Mouse (Mus musculus): ENCODE measurements around the gene Hspa12b.

Gene Hspa12b

DNA sequence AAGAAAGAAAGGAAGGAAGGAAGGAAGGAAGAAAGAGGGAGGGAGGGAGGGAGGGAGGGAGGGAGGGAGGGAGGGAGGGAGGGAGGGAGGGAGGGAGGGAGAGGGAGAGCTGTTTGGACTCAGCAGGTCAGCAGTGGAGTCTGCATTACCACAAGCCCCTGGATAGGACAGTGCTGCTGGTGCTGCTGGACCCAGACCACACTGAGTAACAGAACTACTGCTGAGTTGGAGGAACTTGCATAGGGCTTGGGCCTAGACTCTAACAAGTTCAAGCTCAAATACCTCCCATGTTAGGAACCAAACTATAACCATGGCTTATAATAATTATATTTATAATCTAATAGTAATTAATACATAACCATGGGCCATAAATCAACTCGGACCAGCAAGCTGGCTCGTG lies 3.8 kb downstream of the Hspa12b start:
- DNase-seq, result no peak

DNA sequence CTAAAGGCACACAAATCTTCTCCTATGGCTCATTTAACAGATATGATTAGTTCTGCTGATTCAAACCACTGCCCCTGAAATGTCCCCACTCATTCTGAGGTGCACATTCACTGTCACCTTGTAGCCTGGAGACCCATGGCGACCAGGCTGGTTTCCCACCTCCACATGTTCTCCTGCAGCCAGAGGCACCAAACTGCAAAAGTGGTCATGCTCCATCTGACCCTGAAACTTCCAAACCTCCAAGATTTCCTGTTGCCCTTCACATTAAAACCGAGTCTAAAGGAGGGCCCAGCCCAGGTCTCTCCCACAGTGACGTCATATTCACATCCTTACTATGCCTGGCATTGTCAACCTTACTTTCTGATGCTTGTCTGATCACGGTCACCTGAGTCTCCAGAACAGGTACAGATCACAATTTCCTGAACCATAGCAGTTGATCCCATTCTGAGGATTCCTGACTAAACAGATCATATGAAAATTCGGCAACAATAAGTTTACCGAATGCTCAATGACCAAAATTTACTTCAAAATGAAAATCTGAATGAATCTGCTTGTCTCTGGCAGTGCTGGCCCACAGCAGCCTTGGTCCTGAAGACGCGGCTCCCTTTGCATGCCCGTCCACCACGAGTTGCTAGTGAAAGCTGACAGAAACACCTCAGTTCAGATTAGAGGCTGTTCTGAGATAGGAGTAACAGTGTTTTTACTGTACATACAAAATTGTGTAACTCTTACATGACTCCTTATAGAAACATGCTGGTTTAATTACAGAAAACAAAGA lies 5.2 kb downstream of the Hspa12b start:
- DNase-seq, result no peak

DNA sequence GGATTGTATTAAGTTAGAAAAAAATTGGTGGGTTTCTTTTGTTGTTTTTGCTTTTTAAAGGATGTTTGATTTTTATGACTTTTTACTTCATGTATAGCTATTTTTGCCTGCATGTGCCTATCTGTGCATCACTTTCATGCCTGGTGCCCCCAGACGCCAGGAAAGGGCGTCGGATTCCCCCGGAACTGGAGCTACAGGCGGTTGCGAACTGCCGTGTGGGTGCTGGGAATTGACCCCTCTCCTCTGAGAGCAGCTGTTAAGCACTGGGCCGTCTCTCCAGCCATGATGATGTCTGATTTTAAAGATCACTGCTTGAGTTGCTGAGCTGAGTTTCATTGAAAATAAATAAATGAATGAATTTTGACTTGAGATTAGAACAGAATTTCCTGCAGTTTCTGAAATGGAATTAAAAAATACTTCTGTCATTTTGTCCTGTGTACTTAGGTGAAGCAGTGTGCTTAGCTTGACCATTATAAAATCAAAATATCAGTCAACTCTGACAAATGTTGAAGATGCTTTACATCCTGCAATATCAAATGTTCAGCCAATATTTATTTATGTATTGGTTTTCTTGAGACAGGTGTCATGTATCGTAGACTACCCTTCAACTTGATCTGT lies 6.0 kb downstream of the Hspa12b start, which contains the start of gene Gm11037:
Gm11037 (plus strand) TSS at position 568 of the 618 bp plus-strand sequence.
- no peak for DNase-seq

DNA sequence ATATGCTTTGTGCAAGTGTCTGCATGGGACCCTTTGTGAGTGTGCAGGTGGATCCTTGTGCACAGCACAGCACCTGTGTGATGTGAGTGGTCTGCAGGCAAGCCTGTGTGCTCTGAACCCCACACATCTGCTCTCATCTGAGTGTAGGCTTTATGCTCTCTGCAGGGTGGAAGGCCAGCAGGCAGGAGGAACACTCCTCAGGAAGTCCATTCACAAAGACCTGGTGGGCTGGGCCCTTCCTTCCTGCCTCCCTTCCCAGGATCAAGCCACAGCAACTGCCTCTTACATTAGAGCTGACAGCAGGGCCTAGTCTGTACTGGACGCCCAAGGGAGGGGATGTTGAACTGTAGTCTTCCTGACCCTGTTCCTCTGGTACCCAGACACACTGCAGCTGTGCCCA lies 7.3 kb downstream of the Hspa12b start:
- no peak for DNase-seq

DNA sequence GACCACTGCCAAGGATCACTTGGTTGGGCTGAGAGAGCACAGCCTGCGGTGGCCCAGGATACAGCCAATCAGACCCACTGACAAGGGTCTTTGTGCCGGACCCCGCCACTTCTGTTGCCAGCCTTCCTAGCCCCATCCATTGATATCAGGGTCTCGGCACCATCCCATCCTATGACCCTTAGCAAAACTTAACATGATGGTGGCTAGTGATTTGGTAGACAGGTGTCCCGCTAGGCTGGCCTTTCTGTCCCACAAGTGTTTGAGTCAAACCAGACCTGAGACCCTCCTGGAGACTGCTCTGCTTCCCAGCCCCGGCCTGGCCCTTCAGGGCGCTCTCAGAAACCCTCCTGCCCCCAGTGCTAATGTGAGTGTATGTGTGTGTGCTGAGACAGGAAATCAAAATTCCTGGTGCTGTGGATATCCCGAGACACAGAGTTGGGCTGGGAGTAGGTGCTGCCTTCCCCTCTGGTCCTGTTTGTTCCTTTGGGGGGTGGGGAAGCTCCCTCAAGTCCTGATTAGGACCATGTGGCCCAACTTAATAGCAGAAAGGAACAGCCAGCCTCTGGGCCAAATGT lies 7.8 kb downstream of the Hspa12b start:
- DNase-seq, result no peak

DNA sequence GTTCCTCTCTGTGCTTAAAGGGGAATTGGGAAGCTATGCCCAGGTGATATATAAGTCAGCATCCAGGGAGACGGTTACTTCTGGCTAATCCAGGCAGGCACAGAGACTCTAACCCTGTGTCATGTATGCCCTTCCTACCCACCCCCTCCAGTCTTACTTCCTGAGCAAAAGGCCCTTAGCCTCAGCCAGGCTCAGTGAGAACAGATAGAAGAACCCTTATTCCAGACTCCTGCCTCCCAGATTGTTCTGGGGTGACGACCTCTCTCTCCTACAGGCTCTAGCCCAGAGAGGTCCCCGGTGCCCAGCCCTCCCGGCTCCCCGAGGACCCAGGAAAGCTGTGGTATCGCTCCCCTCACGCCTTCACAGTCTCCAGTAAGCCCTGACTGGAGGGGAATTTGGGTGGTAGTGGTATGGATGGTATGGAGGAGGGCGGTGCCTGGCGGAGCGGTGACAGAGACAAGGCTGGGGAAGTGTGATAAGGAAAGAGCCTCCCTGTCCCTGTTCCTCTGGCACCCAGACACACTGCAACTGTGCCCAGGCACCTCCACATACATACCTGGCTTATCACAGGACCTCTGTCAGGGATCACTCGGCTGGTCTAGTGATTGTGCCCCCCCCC lies 8.6 kb downstream of the Hspa12b start:
- DNase-seq, result no peak

DNA sequence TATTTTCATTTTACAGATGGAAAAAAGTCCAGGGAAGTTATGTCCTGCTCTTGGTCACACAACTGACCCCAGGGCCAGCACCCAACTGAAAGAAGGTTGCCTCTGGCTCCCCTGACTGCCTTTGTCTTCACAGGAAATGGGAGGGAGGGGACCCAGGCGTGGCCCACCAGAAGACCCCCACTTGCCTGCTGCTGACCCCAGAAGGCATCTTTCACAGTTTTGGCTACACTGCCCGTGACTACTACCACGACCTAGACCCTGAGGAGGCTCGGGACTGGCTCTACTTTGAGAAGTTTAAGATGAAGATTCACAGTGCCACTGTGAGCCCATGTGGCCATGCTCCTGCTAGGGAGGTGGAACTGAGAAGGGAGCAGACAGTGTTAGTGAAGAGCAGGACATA lies 11.2 kb downstream of the Hspa12b start:
- no peak for DNase-seq

DNA sequence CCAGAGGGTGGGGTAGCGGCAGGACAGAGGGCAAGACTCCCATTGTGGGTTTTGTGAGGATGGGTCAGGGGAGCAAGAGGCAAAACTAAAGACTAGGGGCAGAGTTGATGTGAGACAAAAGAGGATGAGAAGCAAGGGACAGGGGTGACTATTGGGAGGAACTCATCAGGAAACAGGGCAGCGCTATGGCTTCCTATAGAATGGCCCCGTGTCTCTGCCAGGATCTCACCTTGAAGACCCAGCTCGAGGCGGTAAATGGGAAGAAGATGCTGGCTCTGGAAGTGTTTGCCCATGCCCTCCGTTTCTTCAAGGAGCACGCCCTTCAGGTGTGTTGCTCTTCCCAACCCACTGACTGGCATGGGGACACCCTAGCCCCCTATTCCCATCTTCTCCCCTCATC lies 11.7 kb downstream of the Hspa12b start:
- DNase-seq, result no peak

DNA sequence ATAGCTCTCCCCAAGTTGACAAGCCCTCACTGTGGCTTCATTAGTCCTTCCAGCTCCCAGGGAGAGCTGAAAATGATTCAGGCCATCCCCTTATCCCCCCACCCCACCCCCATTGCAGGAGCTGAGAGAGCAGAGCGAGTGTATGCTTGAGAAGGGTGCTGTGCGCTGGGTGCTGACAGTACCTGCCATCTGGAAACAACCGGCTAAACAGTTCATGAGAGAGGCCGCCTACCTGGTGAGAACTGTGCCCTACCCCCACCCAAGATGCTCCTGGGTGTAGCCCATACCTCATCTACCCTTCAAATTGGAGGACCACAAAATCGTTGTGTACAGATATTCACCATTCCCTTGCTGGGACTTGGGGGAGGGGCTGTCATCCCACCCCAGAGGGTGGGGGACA lies 12.2 kb downstream of the Hspa12b start:
- no peak for DNase-seq

DNA sequence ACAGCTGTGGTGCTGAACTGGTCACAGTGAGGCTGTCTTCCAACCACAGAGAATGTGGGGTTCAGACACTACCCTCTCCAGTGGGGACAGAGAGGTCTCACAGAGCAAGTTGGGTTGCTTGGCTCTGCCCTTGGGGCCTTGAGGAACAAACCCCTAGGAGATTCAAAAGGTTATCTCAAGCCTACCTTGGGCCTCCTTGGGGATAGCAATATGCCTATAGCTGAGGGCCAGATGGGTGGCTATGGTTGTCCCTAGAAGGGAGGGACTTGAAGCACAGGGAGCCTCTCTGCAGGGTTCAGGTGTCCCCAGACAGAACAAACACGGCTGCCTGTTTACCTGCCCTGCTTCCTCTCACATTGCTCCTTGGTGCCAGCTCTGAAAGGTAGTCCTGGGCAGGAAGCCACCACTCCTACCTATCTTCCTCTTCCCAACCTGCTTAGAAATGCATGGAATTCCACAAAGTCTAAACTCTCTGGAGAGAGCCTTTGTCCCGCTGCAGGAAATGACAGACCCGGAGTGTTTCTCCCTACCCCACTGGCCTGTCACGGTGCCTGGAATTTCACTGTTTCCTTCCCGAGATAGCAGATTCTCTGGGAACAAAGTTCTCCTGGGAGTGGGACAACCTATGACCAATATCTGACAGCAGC lies 12.9 kb downstream of the Hspa12b start:
- DNase-seq, result no peak

DNA sequence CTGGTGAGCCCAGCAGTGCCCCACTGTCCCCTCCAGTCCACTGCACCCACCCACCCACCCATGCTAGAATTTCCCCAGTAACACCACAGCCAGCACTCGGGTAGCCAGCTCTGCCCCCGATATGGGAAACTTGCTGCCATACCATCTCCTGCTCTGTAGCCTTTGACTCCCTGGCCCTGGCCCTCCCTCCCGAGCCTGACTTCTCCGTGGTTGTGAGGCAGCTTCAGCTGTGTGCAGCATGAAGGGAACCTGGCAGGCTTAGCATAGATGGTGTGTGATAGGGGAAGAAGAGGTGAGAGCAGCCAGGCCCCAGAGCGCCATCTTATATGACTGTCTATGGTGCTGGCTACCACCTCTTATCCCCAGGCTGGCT lies 13.4 kb downstream of the Hspa12b start:
- no peak for DNase-seq

DNA sequence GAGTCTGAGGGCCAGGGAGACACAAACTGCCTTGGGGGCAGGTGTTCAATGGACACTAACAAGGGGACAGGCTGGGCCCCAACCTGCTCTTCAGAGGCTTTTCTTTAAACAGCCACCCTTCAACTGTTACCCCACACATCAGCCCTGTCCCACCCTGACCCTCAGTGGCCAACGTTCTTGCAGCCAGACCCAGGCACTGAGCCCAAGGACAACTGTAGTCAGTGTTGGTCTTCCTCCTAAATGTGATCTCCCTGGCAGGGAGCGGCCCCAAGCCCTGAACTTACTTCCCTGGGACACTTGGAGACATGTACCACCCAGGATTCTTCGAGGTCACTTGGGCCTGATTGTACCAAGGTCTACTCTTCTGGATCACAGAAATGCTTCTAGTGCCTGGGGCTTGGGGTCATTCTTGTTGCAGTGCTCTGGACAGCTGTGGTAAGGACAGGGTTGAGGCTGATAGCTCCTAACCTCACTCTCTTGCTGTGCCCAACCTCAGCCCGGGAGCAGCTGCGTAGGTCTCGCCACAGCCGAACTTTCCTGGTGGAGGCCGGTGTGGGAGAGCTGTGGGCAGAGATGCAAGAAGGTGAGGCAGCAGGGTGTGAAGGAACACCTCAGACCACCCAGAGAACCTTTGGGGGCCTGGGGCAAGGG lies 14.4 kb downstream of the Hspa12b start:
- no peak for DNase-seq

DNA sequence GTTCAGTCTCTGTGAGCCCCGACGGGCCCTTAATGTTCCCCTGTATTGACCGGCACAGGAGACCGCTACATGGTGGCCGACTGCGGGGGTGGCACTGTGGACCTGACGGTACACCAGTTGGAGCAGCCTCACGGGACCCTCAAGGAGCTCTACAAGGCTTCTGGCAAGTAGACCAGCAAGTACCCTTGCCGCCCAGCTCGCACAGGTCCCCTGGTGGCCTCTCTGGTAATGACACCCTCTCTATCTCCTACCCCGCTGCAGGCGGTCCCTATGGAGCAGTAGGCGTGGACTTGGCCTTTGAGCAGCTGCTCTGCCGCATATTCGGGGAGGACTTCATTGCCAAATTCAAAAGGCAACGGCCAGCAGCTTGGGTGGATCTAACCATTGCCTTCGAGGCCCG lies 15.5 kb downstream of the Hspa12b start:
- DNase-seq, result no peak

DNA sequence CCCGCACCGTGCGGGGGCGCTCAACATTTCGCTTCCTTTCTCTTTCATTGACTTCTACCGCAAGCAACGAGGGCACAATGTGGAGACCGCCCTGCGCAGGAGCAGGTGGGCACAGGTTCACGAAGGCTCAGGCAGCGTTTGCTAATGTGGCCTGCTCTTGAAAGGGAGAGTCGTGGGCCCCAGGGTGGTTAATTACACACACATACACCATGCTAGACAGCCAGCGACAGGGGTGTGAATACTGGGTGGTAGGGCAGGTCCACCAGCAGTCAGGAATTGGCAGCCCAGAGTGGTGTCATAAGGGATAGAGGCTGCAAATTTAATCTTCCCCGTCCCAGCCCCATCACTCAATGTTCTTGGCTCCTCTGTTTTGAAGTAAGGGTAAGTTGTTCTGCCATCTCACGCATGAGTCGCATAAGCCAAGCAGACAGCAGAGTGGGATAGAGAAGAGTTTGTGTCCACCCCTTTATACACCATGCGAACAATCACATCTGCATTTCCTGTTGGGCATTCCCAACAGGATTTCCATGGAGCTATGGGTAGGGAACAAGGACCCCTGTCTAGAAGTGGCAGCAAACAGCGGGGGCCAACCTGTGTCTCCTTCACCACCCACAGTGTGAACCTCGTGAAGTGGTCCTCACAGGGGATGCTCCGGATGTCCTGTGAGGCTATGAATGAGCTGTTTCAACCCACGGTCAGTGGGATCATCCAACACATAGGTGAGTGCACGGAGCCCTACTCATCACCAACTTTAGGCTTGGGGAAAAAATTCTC lies 16.1 kb downstream of the Hspa12b start:
- no peak for DNase-seq

DNA sequence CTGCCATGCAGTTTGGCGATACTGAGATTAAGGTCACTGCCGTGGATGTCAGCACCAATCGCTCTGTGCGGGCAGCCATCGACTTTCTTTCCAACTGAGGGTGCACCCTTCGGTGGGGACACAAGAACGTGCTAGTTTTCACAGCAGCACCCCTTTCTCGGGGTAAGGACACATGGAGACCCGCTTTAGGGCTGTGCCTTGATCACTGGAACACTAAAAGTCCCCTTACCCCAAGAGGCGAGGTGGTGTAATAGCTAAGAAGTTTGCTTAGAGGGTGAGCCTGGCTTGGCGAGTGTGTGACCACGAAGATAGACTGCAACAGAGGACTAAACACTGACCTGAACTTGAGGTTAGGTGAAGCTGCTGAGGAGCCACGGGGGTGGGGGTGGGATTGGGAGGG lies 18.0 kb downstream of the Hspa12b start:
- no peak for DNase-seq

DNA sequence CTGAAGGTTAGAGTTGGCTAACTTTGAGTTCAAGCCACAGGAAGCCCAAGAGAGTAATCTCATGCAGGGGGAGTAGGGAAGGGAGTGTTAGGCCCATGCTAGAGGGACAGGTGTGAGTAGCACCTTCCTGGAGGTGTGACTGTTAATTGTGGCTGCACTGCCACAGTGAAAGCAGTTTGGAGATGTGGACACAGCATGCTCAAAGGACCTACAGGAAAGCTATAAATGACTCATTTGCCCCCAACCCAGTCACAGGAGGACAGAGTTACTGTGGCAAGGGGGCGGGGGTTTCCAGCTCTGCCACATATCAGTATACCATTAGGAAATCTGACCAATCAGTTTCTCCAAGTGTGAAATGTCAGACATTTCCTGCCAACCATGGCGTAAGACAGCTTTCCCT lies 18.5 kb downstream of the Hspa12b start:
- no peak for DNase-seq

DNA sequence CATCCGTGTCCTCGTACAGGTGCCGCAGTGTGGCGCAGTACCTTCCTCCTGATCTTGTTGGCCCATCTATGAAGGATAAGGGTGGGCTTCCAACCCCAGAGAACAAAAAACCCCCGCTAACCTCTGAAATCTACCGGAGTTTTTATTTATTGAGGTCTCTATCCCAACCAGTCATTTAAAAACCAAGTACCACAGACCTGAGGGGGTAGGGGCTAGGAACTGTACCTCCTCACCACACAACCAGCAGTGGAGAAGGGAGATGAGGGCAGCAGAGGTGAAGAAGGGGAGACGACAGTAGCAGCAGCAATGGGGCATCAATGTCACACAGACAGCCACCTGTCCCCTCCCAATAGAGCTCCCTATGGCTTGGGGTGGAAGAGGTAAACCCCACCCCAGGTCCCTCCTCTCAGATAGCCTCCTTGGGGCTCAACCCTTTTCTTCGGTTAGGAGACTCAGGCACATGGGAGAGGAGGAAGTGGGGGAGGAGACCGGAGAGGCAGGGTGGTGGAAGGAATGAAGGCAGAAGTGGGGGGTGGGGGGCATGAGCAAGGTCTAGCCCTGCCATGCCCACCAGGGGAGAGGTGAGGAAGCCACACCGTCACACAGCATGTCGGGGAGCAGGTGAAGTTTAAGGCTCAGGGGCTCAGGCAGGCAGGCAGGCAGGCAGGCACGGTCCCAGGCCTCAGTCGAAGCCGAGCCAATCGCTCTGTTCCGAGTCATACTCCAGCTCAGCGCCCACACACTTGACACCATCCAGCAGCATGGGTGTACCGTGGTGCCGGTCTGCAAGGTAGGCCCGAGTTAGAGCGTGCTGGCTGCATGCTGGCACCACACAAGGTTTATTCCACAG lies 19.3 kb downstream of the Hspa12b start:
- DNase-seq, result no peak

DNA sequence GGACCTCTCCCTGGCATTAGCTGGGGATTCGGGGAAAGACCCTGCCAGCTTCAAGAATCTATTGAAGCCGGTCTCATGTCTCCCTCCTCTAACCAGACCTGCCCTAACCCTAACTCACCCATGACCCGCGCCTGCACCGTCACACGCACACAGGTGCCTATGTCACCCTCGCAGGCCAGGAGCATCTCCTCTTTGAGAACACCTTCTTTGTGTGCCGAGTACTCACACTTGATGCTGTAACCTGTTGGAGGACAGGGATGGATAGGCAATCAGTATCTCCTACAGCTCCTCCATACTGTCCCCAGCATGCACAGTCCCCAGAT lies 19.9 kb downstream of the Hspa12b start:
- no peak for DNase-seq

DNA sequence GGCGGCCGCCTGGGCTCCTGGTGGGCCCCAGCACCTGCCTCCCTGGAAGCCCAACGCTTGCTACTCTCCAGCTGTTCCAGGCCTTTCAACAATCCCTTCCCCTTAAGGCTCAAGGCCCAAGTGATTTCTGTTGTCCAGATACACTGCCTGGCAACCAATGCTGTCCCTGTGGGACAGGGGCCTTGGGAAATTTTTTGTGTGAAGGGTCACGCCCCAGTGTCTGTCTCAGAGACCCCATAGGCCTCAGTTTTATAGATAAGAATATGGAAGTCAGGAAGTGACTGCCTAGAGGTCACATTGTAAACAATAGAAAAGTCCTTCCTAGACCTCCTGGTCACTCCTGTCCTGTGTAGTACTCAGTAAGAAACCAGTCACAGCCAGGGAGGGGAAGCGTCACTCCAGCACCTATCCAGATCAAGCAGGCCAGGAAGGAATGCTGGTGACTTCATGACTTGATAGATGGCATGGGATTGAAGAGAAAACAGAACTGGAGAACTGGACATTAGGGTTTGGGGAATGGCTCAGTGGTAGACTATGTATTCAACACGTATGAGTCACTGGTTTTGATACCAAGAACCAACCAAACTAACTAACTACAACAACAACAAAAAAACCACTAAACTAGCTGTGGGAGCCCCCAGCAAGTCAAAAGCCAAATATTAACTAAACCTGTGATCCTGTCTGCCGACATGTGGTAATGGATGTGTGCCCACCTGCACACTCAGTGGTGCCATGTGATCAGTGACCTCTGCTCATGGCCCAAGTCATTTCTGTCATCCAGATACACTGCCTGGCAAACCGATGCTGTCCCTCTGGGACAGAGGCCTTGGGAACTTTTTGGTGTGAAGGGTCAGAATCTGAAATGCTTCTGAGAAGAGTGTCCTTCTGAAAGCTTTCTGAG lies 21.5 kb downstream of the Hspa12b start:
- no peak for DNase-seq

DNA sequence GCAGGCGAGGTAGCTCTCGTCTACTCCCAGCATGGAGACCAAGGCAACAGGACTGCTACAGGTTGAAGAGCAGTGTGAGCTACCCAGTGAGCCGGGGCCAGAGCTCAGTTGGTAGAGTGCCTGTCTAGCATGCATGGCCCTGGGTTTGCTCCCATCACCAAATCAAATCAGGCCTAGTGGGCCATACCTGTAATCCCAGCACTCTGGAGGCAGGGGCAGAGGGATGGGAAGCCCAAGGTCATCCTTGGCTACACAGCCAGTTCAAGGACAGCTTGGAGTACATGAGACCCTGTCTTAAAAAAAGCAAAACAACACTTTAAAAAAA lies 22.1 kb downstream of the Hspa12b start:
- no peak for DNase-seq
